Mouse (Mus musculus) right cerebral cortex, postnatal 36 days (tissue): ENCODE measurements around the gene Hes2.

Experiments used
- DNase-seq, 2 experiments: peaks; one replicate each; pipeline ENCODE4 v3.0.0; 2022; ENCODE audit warnings: low spot score in 2 of 2, mixed read lengths in 1 of 2

Hes2 gene

GRCm38 (mm10) chr4:152186205-152187082, 27.8 kb downstream of the Hes2 start:
- no peak for DNase-seq

GRCm38 (mm10) chr4:152187142-152187541, 28.5 kb downstream of the Hes2 start:
- no peak for DNase-seq

DNA sequence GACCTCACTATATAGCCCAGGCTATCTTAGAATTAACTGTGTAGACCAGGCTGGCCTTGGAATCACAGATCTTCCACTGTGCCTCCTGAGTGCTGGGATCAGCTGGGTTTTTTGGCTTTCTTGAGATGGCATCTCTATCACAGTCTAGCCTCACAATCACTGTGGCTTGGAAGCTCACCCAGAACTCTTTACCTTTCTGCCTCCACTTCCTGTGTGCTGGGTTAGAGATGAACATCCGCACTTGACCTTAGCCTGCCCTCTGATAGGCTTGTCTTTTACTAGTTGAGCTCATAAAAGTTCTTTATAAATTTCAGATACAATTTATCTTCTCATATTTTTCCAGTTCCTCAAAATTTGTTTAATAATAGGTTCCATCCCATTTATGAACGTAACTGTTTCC, 30.0 kb downstream of the Hes2 start:
- DNase-seq = no peak

GRCm38 (mm10) chr4:152189071-152189470, 30.4 kb downstream of the Hes2 start:
- no peak for DNase-seq

DNA sequence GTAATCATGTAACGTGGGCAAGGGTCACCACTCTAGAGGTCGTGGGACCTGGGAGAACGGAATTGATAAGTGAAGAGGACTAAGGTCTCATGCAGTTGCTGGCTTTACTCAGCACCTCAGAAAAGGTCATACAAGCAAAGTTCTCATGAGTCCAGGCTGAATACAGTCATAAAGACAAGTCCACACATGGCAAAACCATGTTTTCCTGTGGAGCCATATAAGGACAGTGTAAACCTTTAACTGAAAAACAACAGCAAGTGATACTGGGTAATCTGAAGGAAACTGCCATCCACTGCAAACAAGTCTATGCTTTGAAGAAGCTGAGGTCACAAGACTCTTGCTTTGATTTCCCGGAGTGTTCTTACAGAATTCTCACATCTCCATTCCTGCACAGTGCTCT, 31.0 kb downstream of the Hes2 start:
- DNase-seq = no peak

GRCm38 (mm10) chr4:152190096-152190653, 31.5 kb downstream of the Hes2 start:
- DNase-seq = no peak

- DNase-seq = no peak
Measured at GRCm38 (mm10) chr4:152190701-152191100, 32.0 kb downstream of the Hes2 start.

GRCm38 (mm10) chr4:152192569-152192968, 33.9 kb downstream of the Hes2 start:
- no peak for DNase-seq

DNA sequence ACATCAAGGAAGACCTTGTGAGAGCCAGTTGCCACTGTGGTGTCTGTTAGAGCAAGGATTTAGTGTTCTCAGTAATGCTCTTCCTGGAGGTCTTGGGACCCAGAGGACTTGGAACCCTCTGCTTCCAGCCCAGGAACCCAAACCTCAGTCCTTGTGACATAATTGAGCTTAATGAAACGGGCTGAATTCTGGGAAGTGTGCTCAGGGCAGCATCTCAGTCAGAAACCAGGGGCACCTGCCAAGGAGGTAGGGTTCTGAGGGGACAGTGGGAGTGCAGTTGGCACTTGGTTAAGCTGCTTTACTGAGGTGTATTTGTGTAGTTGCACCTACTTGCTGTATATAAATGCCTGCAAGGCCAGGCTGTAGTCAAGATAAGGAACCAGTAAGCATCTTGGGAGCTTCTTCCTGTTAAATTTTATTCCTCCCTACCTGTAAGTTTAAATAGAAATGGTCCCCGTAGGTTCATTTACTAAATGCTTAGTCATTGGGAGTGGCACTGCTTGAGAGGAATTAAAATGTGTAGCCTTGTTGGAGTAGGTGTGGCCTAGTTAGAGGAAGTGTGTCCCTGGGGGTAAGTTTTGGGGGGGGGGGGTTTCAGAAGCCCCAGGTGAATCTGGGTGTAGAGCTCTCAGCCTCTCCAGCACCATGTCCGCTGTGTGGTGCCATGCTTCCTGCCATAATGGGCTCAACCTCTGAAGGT, 36.0 kb downstream of the Hes2 start:
- DNase-seq = no peak

- DNase-seq = no peak
Measured at GRCm38 (mm10) chr4:152196276-152196675, 37.6 kb downstream of the Hes2 start.

- no peak for DNase-seq
Measured at GRCm38 (mm10) chr4:152197545-152197944, 38.9 kb downstream of the Hes2 start.

DNA sequence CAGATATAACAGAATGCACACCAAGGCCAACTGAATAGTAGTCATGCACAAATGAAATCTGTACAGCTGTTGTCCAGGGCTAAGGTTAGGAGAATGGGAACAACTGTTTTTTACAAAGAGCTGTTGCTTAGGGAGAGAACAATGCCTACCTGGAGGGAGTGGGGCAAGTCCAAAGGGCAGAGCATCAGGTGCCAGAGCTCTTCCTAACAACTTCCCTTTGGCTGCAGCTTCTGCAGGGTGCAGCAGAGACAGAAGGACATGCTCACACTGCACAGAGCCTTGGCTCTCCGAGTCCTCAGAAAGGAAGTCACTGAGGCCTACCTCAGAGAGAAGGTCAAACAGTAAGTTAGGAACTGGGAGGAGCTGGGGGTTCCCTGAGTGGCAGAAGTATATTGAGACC, 41.0 kb downstream of the Hes2 start:
- DNase-seq = no peak

GRCm38 (mm10) chr4:152201492-152201891, 42.8 kb downstream of the Hes2 start:
- no peak for DNase-seq

GRCm38 (mm10) chr4:152202418-152202817, 43.8 kb downstream of the Hes2 start:
- no peak for DNase-seq

DNA sequence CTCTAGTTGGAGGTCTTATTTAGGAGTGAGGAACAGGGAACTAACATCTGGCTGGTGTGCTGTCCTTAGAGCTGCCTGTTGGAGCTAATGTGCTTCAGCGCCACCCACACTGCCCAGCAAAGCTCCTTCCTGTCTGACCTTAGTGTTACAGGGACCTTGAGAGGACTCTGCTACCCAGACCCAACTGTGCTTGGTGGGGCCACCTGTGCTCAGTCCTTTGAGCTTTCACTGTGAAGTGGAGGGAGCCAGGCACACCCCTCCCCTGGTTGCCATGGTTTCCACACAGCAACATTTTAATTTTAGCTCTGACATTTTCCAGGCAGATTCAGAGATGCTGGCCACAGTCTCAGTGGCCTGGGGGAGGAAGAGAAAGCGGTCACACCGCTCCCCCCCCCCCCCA, 44.2 kb downstream of the Hes2 start:
- peak; percentile 65 to 69 for DNase-seq

- no peak for DNase-seq
Measured at GRCm38 (mm10) chr4:152204663-152205062, 46.0 kb downstream of the Hes2 start.

GRCm38 (mm10) chr4:152206199-152206598, 47.5 kb downstream of the Hes2 start:
- no peak for DNase-seq

GRCm38 (mm10) chr4:152209623-152210022, 51.0 kb downstream of the Hes2 start:
- no peak for DNase-seq
